Mouse (Mus musculus): ENCODE data around the gene Atf6. TPM values are rescaled to one million over a fixed set of nuclear protein-coding genes. Genes with fewer than 3 reads are reported as not detected.

Atf6 gene
- total and polyA plus RNA-seq, 3 experiments: 33.8 to 47.0 (median 35.3) TPM

GRCm38 (mm10) chr1:170717241-170717828, 150.2 kb downstream of the Atf6 start:
- in situ Hi-C loops (cut with MboI; ENCODE audit: low pct_ligation_motif_present, low pct_unique_long_range_greater_than_20kb, low sequenced_read_pairs): no loop called here
- Histone ChIP-seq H3K36me3 (replicated peaks in 1 of 2; ENCODE audit: control insufficient read depth in 1 of 2, insufficient read depth in 1 of 2, low read length in 1 of 2) (peaks cover 8 to 34% of the 10 kb centered on the region in 2 experiments), H3K79me2 (replicated peaks; ENCODE audit: control insufficient read depth, extremely low read depth, insufficient read depth, poor library complexity, severe bottlenecking) (peaks cover 9% of the 10 kb centered on the region; the same call in 1 of the 2 replicates), H3K4me3 (replicated peaks in 1 of 3; ENCODE audit: low read depth in 2 of 3, low read length in 2 of 3, poor library complexity in 1 of 3) (no peak overlapping the region), H3K27me3 (replicated peaks) (no peaks in the 10 kb centered on the region), H3K4me1 (ENCODE audit: control insufficient read depth in 1 of 2, insufficient read depth in 2 of 2) (peaks cover 7 to 52% of the 10 kb centered on the region in 2 experiments; a peak in 3 of 4 replicates), H3K4me2 (ENCODE audit: insufficient read depth, low read depth, poor library complexity, severe bottlenecking) (no peak overlapping the region), H3K9me3 (replicated peaks; ENCODE audit: low read length) (no peaks in the 10 kb centered on the region), H3K27ac (ENCODE audit: insufficient read depth, low read depth) (no peak overlapping the region), H3K9ac (ENCODE audit: insufficient read depth, low read depth) (no peak overlapping the region)
- dilution Hi-C loops (cut with MboI; ENCODE audit: extremely low pct_ligation_motif_present, extremely low pct_unique_long_range_greater_than_20kb, low sequenced_read_pairs): no loop called here
- no peak for DNase-seq (ENCODE audit: extremely low read depth)
- TF ChIP-seq JUN (IDR thresholded peaks at IDR 0.05; ENCODE audit: insufficient read depth, low read depth, low read length): no peak
- TF ChIP-seq MAZ (IDR thresholded peaks at IDR 0.05; ENCODE audit: low read depth, low read length): no peak
- no peak for TF ChIP-seq CHD2 (IDR thresholded peaks at IDR 0.05; ENCODE audit: low read length)

- TF ChIP-seq TBP (conservative IDR thresholded peaks at IDR 0.05; ENCODE audit: low read depth, low read length): peak; percentile 66; the same call in 1 of the 2 replicates
- peak; percentile 60 for TF ChIP-seq POLR2A (IDR thresholded peaks at IDR 0.05; ENCODE audit: low read depth, low read length)
- no peak for TF ChIP-seq ZNF384 (IDR thresholded peaks at IDR 0.05; ENCODE audit: low read depth, low read length)
- peak; percentile 30; the same call in 1 of the 2 replicates for TF ChIP-seq SIN3A (IDR thresholded peaks at IDR 0.05; ENCODE audit: low read length)
- peak; percentile 23 for TF ChIP-seq EP300 (IDR thresholded peaks at IDR 0.05; ENCODE audit: low read length)
- peak; percentile 24; the same call in 1 of the 2 replicates for TF ChIP-seq ETS1 (conservative IDR thresholded peaks at IDR 0.05; ENCODE audit: low read depth, low read length)
- 0 out of 2 replicates have a peak, but pooled peaks have one; percentile 13 for TF ChIP-seq MXI1 (IDR thresholded peaks at IDR 0.05; ENCODE audit: low read depth, low read length)
- no peak for TF ChIP-seq MEF2A (IDR thresholded peaks at IDR 0.05; ENCODE audit: borderline replicate concordance, low read depth, low read length)
- TF ChIP-seq NELFE (IDR thresholded peaks at IDR 0.05; ENCODE audit: low read depth, low read length): 0 out of 2 replicates have a peak, but pooled peaks have one; percentile 24
- no peak for TF ChIP-seq PAX5 (IDR thresholded peaks at IDR 0.05; ENCODE audit: low read length)
- peak; percentile 79 for TF ChIP-seq BHLHE40 (IDR thresholded peaks at IDR 0.05; ENCODE audit: low read depth, low read length)
- Histone ChIP-seq H3K27ac (ENCODE audit: insufficient read depth, low read depth) (peak overlapping the region; percentile 40), H3K4me2 (ENCODE audit: insufficient read depth, low read depth, poor library complexity, severe bottlenecking) (peak overlapping the region; percentile 60), H3K27me3 (replicated peaks) (no peaks in the 10 kb centered on the region), H3K79me2 (replicated peaks; ENCODE audit: control insufficient read depth, extremely low read depth, insufficient read depth, poor library complexity, severe bottlenecking) (peaks cover 19% of the 10 kb centered on the region), H3K9me3 (replicated peaks; ENCODE audit: low read length) (no peaks in the 10 kb centered on the region), H3K9ac (ENCODE audit: insufficient read depth, low read depth) (peak overlapping the region; percentile 62), H3K4me3 (replicated peaks in 1 of 3; ENCODE audit: low read depth in 2 of 3, low read length in 2 of 3, poor library complexity in 1 of 3) (peak overlapping the region; percentile 33 to 49 (median 34)), H3K36me3 (replicated peaks in 1 of 2; ENCODE audit: control insufficient read depth in 1 of 2, insufficient read depth in 1 of 2, low read length in 1 of 2) (peaks cover 17 to 27% of the 10 kb centered on the region in 2 experiments), H3K4me1 (ENCODE audit: control insufficient read depth in 1 of 2, insufficient read depth in 2 of 2) (peaks cover 15 to 72% of the 10 kb centered on the region in 2 experiments)
- in situ Hi-C loops (cut with MboI; ENCODE audit: low pct_ligation_motif_present, low pct_unique_long_range_greater_than_20kb, low sequenced_read_pairs) (no loop called here), dilution Hi-C loops (cut with MboI; ENCODE audit: extremely low pct_ligation_motif_present, extremely low pct_unique_long_range_greater_than_20kb, low sequenced_read_pairs) (no loop called here)
- no peak for DNase-seq (ENCODE audit: extremely low read depth)
Measured at GRCm38 (mm10) chr1:170711731-170712130, 155.8 kb downstream of the Atf6 start.
